Mouse (Mus musculus) 416B (cell line): ENCODE measurements around the gene Socs3.

Source experiments
- DNase-seq: peaks from one replicate; pipeline ENCODE4 v3.0.0; 2011; ENCODE audit warnings: low read depth

The Socs3 gene

GRCm38 (mm10) chr11:117972656-117973558, 3.1 kb upstream of the Socs3 start:
- DNase-seq = peak; percentile 83

DNA sequence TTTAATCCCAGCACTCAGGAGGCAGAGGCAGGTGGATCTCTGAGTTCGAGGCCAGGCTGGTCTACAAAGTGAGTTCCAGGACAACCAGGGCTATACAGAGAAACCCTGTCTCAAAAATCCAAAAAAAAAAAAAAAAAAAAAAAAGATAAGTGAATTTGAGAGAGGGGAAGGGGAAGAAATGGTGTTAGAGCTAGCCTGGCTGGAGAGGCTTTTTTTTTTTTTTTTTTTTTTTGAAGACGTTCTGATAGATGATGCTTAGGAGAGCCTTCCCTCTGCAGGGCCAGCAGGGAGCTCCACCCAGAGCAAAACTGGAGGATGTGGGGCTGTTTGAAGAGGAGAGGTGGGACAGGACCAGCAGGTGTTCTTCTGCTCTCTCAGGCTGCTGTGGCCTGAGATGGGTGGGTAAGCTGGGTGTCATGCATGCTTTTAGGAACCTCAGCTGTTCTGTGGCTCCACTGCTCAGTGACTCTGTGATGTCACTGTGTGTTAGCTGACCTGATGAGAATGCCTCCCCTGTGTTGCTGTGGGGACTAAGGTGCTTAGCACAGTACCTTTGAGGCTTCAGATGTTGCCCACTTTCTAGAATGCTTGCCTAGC, 1.9 kb upstream of the Socs3 start:
- DNase-seq = no peak

DNA sequence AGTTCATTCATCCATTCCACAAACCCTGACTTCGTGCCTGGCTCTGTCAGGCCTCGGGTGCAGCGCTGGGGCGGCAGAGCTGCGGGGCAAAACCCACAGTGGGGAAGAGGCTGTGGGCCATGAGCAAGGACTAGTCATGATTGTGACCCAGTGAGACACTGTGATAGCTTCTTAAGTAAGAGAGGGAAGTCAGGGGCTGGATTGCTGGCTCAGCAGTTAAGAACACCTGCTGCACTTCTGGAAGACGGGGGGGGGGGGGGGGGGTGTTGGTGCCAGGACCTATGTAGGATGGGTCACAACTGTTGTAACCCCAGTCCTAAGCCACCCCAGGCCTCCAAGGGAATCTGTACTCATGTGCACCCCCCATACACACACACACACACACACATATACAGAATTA, 1.3 kb upstream of the Socs3 start:
- DNase-seq = no peak

DNA sequence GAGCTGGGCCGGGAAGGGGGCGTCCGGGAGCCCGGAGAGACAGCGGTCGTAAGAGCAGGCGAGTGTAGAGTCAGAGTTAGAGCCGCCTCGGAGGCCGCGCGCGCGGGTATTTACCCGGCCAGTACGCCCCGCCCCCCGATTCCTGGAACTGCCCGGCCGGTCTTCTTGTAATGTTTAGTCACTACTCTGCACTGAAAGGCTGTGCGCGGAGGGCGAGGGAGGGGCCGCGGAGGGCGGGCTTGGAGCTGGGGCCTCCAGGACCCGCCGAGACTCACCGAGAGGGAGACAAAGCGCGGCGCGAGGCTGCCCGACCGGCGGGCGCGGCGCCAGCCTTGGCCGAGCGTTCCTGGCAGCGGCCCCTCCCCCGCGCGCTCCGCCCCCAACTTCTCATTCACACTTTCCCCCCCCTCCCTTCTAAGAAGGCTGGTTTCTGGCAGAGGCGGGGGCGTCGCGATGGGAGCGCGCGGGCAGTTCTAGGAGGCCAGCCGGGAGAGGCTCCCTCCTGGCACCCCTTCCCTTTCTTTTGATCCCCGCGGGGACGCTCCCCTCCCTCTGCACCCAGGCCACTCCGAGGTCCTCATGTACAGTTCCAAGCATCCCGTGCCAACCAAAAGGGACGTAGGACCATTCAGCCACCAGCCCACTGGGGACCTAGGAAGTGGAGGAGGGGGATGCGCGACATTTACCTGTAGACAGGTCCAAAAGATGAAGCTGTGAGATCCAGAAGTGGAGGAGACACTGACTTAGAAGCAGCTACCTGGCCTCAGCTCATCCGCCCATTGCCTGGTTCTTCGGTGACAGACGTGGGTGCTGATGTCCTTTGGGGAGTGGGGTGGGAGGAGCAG, 525 bp downstream of the Socs3 start:
- peak; percentile 97 for DNase-seq

DNA sequence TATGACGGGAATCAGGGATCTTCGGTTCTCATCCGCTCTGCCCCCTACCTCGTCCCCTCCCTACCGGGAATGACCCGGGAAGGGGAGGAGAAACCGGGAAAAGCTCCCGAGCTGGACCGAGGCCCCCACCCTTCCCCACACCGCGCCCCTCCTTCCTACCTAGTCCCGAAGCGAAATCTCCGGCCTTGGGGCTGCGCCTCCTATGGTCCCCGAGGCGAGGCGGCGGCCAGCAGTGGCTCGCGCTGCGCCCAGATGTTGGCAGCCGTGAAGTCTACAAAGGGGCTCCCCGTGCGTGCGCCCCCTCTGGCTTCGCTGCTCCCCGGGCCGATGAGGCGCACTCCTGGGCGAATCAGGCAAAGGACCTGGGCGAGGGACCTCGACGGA, 1.1 kb downstream of the Socs3 start:
- DNase-seq = no peak

- DNase-seq = no peak
Observed at GRCm38 (mm10) chr11:117968016-117968671, 1.7 kb downstream of the Socs3 start.

GRCm38 (mm10) chr11:117967249-117968015, 2.4 kb downstream of the Socs3 start:
- DNase-seq = no peak

- no peak for DNase-seq
Observed at GRCm38 (mm10) chr11:117966506-117967100, 3.2 kb downstream of the Socs3 start.

GRCm38 (mm10) chr11:117965561-117965981, 4.3 kb downstream of the Socs3 start:
- DNase-seq = peak; percentile 53

DNA sequence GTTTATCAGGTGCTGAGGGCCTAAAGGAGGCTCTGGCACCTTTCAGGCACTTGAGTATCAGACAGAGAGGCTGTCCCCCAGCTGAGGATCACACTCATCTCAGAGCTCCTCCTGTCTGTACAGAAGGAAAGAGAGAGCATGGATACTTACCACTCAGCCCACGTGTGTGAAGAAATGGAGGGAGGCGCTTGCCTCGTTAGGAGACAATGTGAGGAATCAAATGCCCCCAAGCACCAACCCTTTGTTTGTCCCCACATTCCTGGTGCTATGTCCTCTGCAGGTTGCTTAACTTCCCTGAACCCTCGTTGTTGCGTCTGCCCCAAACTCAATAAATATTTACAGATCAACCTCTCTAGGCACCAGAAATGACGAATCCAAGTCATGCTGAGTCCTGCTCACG, 4.8 kb downstream of the Socs3 start:
- no peak for DNase-seq

DNA sequence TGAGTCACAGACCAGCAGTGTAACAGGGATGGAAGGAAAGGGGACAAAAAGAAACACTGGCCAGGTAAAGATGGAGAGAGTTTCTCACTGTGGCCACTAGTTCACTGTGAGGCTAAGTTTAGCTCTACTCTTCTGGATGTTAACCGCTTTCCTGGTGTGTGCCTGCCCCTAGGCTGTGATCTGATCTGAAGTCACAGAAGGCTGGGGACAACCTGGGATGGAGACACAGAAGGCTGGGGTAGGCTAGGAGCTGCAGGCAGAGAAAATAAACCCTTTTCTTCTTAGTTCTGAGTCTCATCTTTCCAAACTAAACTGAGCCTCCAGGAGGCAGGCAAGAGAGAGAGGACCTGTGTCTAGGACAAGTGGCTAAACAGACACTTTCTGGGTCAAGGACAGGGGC, 5.6 kb downstream of the Socs3 start:
- peak; percentile 61 for DNase-seq

GRCm38 (mm10) chr11:117963872-117964271, 6.0 kb downstream of the Socs3 start:
- no peak for DNase-seq

GRCm38 (mm10) chr11:117963091-117963793, 6.6 kb downstream of the Socs3 start:
- peak; percentile 96 for DNase-seq

GRCm38 (mm10) chr11:117962228-117963067, 7.4 kb downstream of the Socs3 start:
- no peak for DNase-seq

DNA sequence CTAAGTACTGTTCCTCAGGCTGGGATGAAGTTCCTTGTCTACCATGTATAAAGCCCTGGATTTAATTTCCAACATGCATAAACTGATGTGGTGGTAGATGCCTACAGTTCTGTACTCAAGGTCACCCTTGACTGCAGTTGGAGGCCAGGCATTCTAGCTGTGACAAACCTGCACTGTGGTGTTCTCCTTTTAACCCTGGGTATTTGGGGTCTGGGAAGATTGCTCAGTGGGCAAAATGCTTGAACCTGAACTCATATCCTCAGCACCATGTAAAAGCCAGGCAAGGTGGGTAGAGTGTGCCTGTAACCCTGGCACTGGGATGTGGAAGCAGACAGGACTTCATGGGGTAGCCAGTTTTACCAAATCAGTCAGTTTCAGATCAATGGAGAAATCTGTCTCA, 9.2 kb downstream of the Socs3 start:
- DNase-seq = no peak

DNA sequence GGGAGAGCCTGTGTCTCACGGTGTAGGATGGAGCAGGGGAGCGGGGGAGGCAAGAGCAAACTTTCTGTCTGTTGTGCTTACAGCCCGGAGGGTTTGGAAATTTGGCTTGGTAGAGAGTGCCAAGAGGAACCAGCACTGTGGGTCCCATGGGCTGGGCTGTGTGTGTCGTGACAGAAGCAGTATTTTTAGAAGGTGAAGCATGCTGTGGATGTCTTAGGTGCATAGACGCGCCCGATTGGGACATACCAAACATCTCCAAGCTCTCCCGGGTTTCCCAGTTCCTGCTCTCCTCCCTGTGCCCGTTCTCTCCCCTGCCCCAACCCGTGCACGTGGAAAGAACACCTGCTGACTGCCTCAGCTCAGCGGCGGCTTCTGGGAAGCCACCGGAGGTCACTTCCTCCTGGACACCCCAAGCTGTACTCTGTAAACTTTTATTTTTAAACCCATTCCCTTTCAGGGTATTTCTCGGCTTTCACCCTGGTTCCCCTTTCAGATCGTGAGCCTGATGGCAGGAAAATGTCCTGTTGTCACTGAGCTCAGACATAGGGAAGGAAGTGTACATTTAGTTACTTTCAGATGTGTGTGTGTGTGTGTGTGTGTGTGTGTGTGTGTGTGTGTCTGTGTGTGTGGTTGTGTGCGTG, 10.0 kb downstream of the Socs3 start:
- DNase-seq = peak; percentile 60

GRCm38 (mm10) chr11:117959166-117959565, 10.7 kb downstream of the Socs3 start:
- DNase-seq = no peak

GRCm38 (mm10) chr11:117958197-117958596, 11.7 kb downstream of the Socs3 start:
- peak; percentile 81 for DNase-seq

DNA sequence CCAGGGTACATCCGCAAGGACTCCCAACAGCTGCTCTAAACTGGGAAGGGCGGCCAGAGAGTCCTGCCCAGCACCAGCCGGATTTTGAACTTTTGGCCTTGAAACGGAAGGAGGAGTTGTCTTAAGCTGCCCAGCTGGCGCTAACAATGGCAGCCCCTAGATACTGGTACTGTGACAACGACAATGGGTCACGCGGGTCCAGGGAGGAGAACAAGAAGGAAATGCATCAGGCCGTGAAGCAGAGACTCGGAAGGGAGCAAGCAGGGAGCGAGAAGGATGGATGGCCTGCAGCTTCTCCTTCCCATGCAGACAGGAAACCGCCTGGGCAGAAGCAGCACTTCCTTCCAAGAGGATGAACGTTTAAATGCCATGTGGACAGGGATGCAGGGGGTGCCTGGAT, 14.2 kb downstream of the Socs3 start:
- DNase-seq = no peak
